Mouse (Mus musculus): ENCODE data around the gene Gm49380. TPM values are rescaled to one million over a fixed set of nuclear protein-coding genes. Genes with fewer than 3 reads are reported as not detected.
A peak's percentile ranks its signal among the peaks of the same experiment; 100 is the strongest.

Gm49380 gene
- polyA plus RNA-seq, 1 experiment from 2014 or later = not detected

GRCm38 (mm10) chr9:44143421-44143820 is 30.1 kb upstream of the Gm49380 start:
- H3K4me3 ChIP-seq (ENCODE audit: low read depth, low read length) = no peak overlapping the region
- H3K36me3 ChIP-seq (ENCODE audit: control insufficient read depth, insufficient read depth, low read length) = 0 out of 2 replicates have a peak, but pooled peaks cover 2% of the 10 kb centered on the region
- ATAC-seq (ENCODE audit: low FRiP score, low TSS enrichment) = no peak
- DNase-seq (ENCODE audit: low spot score) = no peak
- H3K9me3 ChIP-seq (ENCODE audit: control insufficient read depth, low read length) = no peaks in the 10 kb centered on the region
- no peak overlapping the region for H3K9ac ChIP-seq (ENCODE audit: low read length)
- no peak overlapping the region for H3K4me2 ChIP-seq (replicated peaks; ENCODE audit: low read depth)
- H3K27me3 ChIP-seq (ENCODE audit: control insufficient read depth, insufficient read depth, low read length) = no peaks in the 10 kb centered on the region
- no peaks in the 10 kb centered on the region; the same call in 1 of the 2 replicates for H3K4me1 ChIP-seq (replicated peaks; ENCODE audit: control insufficient read depth, insufficient read depth)
- TF ChIP-seq CTCF (IDR thresholded peaks at IDR 0.05; ENCODE audit: low read depth) (no peak), EP300 (optimal IDR thresholded peaks at IDR 0.05) (no peak)
- peak overlapping the region; percentile 61; the same call in 1 of the 2 replicates for H3K27ac ChIP-seq (replicated peaks)
- 69% methylated on average over 5 of the region's 5 CpGs for WGBS

- ATAC-seq (ENCODE audit: low FRiP score, low TSS enrichment) (no peak), DNase-seq (ENCODE audit: low spot score) (no peak)
- Histone ChIP-seq H3K27me3 (ENCODE audit: control insufficient read depth, insufficient read depth, low read length) (no peaks in the 10 kb centered on the region), H3K36me3 (ENCODE audit: control insufficient read depth, insufficient read depth, low read length) (0 out of 2 replicates have a peak, but pooled peaks cover 2% of the 10 kb centered on the region), H3K27ac (replicated peaks) (0 out of 2 replicates have a peak overlapping the region, but pooled peaks have one; percentile 0), H3K4me3 (ENCODE audit: low read depth, low read length) (no peak overlapping the region), H3K9ac (ENCODE audit: low read length) (no peak overlapping the region), H3K4me2 (replicated peaks; ENCODE audit: low read depth) (no peak overlapping the region), H3K4me1 (replicated peaks; ENCODE audit: control insufficient read depth, insufficient read depth) (no peaks in the 10 kb centered on the region; the same call in 1 of the 2 replicates), H3K9me3 (ENCODE audit: control insufficient read depth, low read length) (no peaks in the 10 kb centered on the region)
- 71% methylated on average over 5 of the region's 5 CpGs for WGBS
- TF ChIP-seq EP300 (optimal IDR thresholded peaks at IDR 0.05) = no peak
- no peak for TF ChIP-seq CTCF (IDR thresholded peaks at IDR 0.05; ENCODE audit: low read depth)
Observed at GRCm38 (mm10) chr9:44141951-44142350, 28.7 kb upstream of the Gm49380 start.

DNA sequence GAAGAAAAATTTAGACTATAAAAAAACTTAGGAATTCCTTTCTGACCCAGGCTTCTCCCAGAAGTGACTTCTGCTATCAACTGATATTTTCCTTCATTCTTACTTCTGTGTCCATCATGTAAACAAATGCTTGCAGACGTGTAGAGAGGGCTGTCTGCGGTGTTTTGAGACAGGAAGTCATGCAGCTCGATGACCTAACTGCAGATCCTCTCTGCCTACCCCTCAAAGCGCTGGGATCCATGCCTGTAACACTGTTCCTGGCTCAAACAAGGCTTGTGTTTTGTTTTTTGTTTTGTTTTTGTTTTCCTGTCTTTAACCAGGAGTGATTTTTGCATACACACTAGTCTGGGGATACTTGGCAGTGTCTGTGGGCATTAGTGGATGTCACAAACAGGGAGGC is 24.5 kb upstream of the Gm49380 start:
- H3K9me3 ChIP-seq (ENCODE audit: control insufficient read depth, low read length) = no peaks in the 10 kb centered on the region

GRCm38 (mm10) chr9:44135731-44136411 is 22.6 kb upstream of the Gm49380 start:
- H3K9ac ChIP-seq (ENCODE audit: low read length) = peak overlapping the region; percentile 75
- peak overlapping the region; percentile 65 for H3K4me3 ChIP-seq (ENCODE audit: low read depth, low read length)
- 0 out of 2 replicates have a peak, but pooled peaks cover 4% of the 10 kb centered on the region for H3K4me1 ChIP-seq (replicated peaks; ENCODE audit: control insufficient read depth, insufficient read depth)
- peaks cover 2% of the 10 kb centered on the region; the same call in 1 of the 2 replicates for H3K36me3 ChIP-seq (ENCODE audit: control insufficient read depth, insufficient read depth, low read length)
- H3K27me3 ChIP-seq (ENCODE audit: control insufficient read depth, insufficient read depth, low read length) = no peaks in the 10 kb centered on the region
- peak overlapping the region; percentile 91 for H3K27ac ChIP-seq (replicated peaks)
- no peaks in the 10 kb centered on the region for H3K9me3 ChIP-seq (ENCODE audit: control insufficient read depth, low read length)
- peak; percentile 23; the same call in 1 of the 2 replicates for ATAC-seq (ENCODE audit: low FRiP score, low TSS enrichment)
- TF ChIP-seq CTCF (IDR thresholded peaks at IDR 0.05; ENCODE audit: low read depth) = no peak
- TF ChIP-seq EP300 (optimal IDR thresholded peaks at IDR 0.05) = no peak
- 38% methylated on average over 7 of the region's 7 CpGs for WGBS
- DNase-seq (ENCODE audit: low spot score) = no peak
- H3K4me2 ChIP-seq (replicated peaks; ENCODE audit: low read depth) = peak overlapping the region; percentile 66

More for the DNA sequence above, 24.5 kb upstream of the Gm49380 start:
- 56% methylated on average over 4 of the region's 4 CpGs for WGBS
- no peak for ATAC-seq (ENCODE audit: low FRiP score, low TSS enrichment)
- Histone ChIP-seq H3K4me3 (ENCODE audit: low read depth, low read length) (no peak overlapping the region), H3K4me2 (replicated peaks; ENCODE audit: low read depth) (no peak overlapping the region), H3K27me3 (ENCODE audit: control insufficient read depth, insufficient read depth, low read length) (no peaks in the 10 kb centered on the region), H3K27ac (replicated peaks) (no peak overlapping the region), H3K4me1 (replicated peaks; ENCODE audit: control insufficient read depth, insufficient read depth) (peaks cover 4% of the 10 kb centered on the region; the same call in 1 of the 2 replicates), H3K36me3 (ENCODE audit: control insufficient read depth, insufficient read depth, low read length) (peaks cover 2% of the 10 kb centered on the region; the same call in 1 of the 2 replicates), H3K9ac (ENCODE audit: low read length) (no peak overlapping the region)
- DNase-seq (ENCODE audit: low spot score) = no peak
- no peak for TF ChIP-seq CTCF (IDR thresholded peaks at IDR 0.05; ENCODE audit: low read depth)
- TF ChIP-seq EP300 (optimal IDR thresholded peaks at IDR 0.05) = no peak

- Histone ChIP-seq H3K4me1 (replicated peaks; ENCODE audit: control insufficient read depth, insufficient read depth) (peaks cover 10% of the 10 kb centered on the region), H3K4me2 (replicated peaks; ENCODE audit: low read depth) (peak overlapping the region; percentile 66), H3K27ac (replicated peaks) (peak overlapping the region; percentile 91), H3K9me3 (ENCODE audit: control insufficient read depth, low read length) (no peaks in the 10 kb centered on the region), H3K36me3 (ENCODE audit: control insufficient read depth, insufficient read depth, low read length) (peaks cover 1% of the 10 kb centered on the region; the same call in 1 of the 2 replicates), H3K27me3 (ENCODE audit: control insufficient read depth, insufficient read depth, low read length) (no peaks in the 10 kb centered on the region), H3K9ac (ENCODE audit: low read length) (peak overlapping the region; percentile 75), H3K4me3 (ENCODE audit: low read depth, low read length) (peak overlapping the region; percentile 65)
- DNase-seq (ENCODE audit: low spot score) (peak; percentile 70), ATAC-seq (ENCODE audit: low FRiP score, low TSS enrichment) (0 out of 2 replicates have a peak, but pooled peaks have one; percentile 12)
- TF ChIP-seq EP300 (optimal IDR thresholded peaks at IDR 0.05) (no peak), CTCF (IDR thresholded peaks at IDR 0.05; ENCODE audit: low read depth) (no peak)
- WGBS = 2% methylated on average over 48 of the region's 49 CpGs
Observed at GRCm38 (mm10) chr9:44134851-44135730, 21.8 kb upstream of the Gm49380 start.
